Mouse (Mus musculus): ENCODE results near the gene Fxyd4.

Fxyd4 gene

DNA sequence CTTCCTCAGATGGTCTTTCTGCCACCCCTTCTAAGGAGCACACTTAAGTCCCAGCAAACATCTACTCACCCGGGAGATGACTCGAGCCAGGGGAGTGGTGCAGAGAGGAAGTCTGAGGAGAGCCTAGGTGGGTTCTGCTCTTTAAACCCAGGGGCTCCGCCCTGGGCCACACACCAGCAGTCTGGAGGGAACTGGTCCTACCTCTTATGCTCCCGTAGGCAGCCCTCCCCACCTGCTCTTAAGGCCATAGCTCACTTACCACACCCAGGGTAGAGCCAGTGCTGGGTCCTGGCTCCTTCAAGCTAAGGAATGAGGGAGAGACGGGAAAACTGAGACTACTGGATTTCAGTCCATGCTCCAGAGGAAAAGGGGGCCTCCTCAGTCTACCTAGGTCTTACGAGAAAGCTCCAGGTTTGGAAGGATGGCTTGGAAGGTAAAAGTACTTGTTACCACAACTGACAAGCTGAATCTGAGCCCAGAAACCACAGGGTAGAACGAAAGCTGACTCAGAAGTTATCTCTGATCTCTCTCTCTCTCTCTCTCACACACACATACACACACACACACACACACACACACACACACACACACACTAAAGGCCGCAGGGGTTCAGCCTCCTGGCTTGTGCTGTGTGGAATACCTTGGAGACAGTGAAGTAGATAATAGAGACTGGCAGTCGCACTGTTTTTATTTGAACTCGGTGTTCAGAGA lies at the start of gene Fxyd4:
Gene Fxyd4 (minus strand): TSS at position 471 of the 711 bp plus-strand sequence.
- DNase-seq: no peak

DNA sequence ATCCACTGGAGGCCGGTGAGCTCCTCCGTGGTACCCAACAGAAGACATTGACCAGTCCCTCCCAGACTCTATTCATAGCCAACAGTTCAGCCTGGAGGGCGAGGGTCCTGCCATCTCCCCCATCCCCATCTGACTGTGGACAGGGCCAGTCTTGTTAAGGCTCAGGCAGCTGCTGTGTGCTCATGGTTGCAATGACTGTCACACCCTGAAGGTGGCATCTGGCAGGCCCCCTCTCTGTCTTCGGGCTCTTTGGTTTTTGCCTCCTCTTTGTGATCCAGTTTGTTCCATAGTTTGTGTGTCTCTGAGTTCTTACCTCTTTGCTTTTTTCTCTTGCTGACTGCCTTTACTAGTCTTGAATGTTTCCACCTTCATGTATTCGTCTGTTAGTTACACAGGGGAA lies 49.7 kb upstream of the Fxyd4 start:
- no peak for DNase-seq

DNA sequence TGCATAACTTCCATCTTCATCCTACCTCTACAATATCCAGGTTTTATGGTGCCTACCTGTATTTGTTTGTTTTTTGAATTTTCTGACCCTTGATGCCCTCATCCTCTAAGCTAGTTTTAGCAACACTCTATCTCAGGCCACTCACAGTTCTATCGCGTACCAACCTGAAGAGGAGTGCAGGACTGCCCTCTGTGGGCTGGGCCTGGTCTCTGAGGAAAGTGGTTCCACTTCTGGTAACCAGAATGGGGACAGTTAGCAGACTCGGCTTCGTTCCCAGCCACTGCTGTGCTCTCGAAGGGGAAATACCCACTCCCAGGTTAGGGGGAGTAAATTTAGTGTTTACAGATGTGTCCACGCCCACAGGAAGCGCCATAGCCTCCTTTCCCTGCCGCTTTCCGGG lies 29.2 kb upstream of the Fxyd4 start:
- no peak for DNase-seq

DNA sequence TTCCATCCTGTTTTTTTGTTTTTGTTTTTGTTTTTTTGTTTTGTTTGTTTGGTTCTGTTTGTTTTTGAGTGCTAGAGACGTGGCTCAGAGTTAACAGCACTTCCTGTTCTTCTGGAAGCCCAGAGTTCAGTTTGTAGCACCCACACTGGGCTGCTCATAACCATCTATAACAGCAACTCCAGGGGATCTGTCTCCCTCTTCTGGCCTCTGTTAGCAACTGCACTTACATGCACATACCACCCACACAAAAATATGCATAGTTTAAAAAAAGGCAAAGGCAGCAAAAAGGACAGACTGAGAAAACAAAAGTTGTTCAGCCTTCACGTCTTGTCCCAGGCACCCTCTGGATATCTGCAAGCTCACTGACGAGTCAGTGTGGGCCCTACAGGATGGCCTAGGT lies 25.7 kb upstream of the Fxyd4 start:
- DNase-seq: no peak

DNA sequence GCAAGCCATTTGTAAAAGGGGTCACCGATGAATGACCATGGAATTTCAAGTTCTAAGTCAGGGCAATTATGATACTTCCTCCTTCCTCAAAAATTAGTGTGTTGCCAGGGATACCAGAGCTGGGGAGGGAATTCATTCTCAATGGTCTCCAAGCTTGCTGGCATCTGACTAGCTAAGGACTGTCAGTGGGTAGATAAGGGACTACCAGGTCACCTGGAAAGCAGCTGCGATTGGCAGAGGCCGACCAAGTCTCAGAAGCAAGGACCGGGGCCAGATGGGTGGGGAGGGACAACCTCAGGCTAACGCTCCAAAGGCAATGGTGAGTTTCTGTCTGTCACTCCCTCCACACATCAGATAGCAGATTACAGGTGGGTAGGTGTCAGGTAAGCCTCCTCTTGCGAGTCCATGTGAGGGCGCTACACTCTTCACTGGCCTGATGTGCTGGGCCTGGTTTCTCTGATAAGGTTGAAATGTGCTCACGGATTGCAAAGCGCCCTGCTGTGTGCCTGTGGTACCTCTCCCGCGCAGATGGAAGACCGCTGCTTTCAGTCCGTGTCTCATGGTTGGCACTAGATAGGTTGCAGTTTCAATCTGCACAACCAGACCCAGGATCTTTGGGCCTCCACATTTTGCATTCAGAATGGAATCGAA lies 19.5 kb upstream of the Fxyd4 start:
- no peak for DNase-seq

DNA sequence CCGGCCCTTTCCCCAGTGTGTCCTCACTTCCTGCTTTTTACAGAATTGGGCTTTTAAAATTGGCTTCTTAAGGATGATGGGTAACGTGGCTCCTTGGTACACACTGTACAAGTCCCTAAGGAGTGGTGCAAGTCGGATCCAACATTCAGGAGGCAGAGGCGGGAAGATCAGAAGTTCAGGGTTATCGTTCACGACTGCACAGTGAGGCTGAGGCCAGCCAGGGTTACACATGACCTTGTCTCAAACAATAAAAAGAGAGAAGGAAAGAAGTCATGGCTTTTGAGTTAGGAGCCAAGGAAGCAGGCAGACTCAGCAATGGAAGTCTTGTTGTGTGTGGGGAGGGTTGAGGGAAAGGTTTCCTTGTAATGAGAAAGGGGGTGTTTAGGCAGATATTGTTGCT lies 18.7 kb upstream of the Fxyd4 start:
- no peak for DNase-seq

DNA sequence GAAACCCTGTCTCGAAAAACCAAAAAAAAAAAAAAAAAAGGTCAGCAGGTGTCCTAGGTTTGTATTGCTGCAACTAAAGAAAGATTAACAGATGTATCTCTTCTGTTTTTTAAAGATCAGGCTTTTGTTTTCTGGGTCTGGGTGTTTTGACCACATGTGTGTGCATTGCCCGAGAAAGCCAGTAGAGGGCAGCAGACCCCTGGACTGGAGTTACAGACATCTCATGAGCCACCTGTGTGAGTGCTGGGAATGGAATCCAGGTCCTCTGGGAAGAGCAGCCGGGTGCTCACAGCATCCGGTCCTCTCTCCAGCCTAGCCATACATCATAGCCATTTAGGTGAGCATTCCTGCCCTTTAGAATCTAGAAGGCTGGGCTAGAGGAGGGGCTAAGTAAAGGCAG lies 14.8 kb upstream of the Fxyd4 start:
- DNase-seq: no peak

DNA sequence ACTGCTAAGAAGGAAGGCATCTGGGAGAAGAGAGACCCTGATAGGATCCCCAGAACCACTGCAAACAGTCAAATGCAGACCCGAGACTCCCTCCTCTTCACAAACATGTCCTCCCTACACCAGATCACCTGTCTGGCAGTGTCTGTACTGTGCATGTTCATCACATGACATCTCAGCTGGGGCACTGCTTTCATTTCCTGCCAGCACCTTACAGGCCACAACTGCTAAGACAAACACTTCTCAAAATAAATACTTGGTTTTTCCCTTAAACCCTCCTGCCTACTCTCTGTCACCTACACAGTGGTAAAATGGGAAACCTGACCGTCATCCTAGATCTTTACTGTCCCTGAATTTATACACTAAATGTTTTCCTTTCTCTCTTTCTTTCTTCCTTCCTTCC lies 6.4 kb upstream of the Fxyd4 start:
- no peak for DNase-seq

DNA sequence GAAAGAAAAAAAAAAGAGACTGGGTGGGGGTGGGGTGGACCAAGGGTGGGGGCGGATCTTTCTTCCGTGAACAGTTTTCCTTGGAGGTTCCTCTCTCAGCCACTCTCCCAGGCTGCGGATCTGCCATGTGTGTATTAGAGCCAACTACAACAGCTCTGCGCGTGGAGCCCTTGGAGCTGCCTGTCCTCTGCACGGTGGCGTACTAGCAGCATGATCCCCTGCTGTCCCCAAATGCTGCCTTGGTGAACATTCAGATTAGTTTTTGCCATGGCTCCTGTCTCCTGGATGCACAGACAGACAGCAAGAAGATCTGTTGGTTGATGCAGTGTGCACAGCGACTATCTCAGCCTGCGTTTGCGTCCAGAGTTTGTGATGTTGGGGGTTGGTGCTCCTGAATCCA lies 5.3 kb upstream of the Fxyd4 start:
- peak; percentile 86 for DNase-seq

DNA sequence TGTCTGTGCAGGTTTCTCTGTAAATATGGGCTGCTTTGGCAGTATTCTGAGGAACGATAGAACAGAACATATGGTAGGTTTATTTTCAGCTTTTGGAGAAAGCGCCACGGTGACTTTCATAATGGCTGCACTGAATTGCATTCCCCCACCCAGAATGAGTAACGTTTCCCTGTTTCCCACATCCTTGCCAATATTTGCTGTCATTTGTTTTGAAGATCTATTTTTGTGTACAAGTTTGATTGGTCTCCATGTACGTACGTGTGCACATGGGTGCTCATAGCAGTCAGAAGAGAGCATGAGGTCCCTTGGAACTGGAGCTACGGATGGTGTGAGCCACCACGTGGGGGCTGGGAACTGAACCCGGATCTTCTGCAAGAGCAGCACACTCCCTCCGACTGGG lies 1.5 kb upstream of the Fxyd4 start:
- peak; percentile 52 for DNase-seq

DNA sequence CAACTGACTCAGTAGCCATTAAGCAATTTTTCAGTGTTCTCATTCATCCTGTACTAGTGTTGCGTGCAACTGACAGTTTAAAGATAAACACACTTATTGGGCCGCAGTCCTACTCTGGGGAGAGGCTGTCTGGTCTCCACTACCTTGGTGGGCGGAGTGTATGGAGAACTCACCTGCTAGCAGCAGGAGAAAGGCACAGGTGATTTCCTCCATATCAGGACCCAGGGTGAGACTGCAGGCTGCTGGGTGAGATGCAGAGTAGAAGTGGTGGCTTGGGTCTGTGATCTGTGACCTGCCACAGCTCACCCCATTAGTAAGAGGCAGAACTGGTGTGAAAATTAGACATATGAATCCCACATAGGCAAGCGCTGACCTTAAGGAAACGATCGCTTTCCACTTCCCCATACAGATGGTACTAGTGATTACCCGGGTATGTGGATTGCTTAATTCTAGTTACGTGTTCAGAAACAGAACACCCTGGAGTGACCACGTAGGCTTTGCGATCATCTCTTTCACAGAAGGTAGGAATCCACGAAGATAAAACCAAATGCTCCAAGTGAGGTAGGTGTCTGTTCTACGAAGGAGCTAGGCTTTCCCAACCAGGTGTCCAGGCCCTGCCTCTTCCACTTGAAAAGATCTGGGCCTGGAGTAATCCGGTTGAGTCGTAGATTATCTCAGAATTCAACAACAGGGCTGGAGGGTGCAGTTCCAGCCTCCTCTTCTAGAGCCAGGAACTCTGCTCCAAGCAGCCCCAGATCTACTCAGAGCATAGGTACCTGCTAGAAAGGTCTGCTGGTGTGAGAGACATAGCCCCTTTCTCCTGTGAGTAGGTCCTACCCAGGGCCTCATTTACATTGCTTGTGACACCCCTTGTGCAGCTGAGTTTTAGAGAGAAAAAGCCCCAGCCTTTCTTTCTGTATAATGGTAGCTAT lies 1.5 kb downstream of the Fxyd4 start:
- DNase-seq: no peak

DNA sequence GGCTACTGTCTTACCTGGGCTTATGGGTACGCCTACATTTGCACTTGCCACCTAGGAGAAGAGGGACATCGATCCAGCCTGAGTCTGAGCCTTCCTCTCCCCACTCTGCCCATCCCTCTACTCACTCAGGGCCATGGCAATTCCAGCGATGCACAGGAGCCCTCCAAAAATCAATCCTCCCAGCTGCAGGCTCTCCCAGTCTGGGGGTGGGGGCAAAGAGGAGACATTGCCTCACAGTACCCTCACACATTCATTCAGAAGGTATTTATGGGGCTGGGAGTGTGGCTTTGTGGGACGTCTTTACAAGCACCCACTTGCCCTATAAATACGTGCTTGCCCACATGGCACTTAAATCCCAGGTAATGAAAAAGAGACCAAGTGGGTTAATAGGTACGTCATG lies 3.2 kb downstream of the Fxyd4 start:
- DNase-seq: no peak

DNA sequence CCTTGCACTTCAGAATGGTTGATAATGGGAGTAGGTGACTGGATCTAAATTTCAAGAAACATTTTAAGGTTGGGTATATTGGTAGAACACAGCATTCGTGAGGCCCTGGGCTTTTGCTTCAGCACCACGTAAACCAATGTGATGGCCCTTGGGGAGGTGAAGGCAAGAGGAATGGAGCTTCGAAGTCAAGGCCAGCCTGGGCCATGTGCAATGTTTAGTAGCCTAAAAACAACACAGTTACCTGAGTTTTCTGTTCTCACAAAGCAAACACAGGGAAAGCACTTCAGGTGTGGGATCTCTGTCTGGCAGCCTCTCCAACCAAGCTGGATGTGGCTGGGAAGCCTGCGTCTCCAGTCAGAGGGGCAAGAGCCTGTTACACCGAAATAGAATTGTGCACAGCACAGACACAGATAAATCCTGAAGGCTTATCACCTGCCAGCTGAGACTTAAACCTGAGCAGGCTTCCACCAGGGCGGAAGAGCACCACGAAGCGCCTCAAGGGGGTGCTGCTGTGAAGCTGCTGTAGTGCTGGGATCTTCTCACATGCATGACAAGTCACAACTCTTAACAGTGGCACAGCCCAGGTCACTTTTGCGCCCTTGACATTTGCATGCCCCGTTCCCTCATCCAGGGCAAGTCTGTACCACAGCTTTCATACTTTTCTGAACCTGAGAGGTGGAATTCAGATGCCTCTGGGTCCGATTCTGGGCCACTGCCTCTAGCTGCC lies 5.0 kb downstream of the Fxyd4 start:
- no peak for DNase-seq

DNA sequence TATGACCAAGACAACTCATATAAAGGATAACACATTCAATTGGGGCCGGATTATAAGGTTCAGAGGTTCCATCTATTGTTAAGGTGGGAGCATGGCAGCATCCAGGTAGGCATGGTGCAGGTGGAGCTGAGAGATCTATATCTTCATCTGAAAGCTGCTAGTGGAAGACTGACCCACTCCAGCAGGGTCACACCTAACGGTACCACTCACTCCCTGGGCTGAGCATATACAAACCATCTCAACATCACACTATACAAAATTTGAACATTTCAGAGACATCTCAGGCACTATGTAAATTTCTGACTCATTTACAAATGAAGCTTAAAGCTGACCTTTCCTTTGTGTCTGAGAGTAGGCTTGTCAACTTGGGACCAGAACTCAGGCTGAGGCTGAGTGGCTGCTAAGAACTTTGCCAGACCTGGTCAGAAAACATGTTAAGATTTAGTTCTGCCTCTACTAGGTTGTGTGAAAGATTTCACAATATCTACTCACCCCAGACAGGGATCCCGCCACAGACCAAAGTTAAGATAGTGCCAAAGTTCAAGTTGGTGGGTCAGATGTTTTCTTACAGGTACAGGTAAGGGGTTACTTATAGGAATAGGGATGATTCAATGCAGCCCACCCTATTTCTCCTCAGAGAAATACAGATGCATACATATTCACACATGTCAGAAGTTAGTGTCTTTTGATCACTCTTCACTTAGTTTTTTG lies 7.4 kb downstream of the Fxyd4 start:
- no peak for DNase-seq

DNA sequence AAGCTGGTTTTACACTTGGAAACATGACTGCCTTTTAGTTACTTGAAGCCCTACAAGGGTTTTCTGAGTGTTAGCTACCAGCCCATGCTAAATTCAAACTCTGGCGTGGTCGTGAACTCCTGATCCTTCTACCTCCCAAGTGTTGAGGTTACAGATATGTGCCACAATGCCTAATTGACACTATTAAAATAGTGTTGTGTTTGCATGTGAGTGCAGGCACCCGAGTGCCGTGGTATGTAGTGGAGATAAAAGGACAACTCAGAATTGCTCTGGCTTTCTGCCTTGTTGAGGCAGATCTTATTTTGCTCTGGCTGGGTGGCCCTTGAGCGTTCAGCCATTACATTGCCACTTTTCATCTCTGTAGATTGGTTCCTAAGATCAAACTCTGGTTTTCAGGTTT lies 8.7 kb downstream of the Fxyd4 start:
- DNase-seq: no peak

DNA sequence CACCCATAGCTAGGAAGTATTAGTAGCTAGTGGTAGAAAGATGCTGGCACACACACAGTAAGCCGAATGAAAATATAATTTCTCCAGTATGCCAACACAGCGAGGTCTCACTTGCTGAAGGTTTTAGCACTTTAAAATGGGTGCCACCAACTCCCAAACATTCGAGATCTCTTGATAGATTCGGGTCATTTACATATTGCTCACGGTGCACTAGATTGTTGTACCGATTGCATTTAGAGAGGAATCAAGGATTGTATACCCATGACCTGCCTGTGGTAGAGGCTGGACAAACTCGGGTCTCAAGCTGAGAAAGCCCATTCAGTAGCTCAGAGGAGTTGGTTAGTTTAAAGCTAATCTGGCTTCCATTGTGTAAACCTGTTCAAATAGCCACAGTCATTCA lies 9.5 kb downstream of the Fxyd4 start:
- no peak for DNase-seq

DNA sequence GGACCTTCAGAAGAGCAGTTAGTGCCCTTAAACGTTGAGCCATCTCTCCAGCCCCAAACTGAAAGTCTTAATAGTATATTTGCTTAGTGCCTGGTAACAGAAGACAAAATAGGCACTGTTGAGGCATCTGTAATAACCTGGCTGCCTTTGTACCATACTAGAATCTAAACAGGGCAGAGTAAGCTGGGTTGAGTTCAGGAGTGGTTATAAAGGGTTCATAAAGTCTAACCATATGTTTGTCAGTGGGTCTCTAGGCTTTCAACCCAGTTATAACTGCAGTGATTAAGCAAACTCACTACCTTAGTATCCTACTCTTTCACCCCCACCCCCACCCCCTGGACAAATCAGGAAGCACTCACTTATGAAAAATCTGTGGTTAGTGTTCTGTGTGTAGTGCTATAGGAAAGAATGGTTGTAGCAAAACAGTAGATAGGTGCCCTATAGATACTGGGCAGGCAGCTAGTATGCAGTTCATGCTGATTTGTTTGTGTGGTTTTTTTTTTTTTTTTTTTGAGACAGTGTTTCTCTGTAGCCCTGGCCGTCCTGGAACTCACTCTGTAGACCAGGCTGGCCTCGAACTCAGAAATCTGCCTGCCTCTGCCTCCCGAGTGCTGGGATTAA lies 10.5 kb downstream of the Fxyd4 start:
- DNase-seq: no peak

DNA sequence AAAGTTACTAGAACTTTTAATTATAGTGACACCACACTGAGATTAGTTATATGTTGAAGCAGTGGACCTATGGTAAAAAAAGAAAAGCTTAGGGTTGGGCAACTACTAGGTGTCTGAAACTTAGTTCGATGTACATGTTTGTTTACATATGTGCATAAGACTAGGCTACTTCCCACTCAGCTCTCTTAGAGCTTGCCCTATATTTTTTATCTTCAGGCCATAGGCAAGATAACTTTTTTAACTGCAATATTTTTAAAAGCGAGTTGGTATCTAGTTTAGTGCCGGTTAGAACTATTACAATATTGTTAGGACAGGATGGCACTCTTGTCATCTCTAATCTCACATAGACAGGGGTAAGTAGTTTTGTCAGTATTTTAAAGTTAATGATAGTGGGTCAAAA lies 15.5 kb downstream of the Fxyd4 start:
- DNase-seq: no peak

DNA sequence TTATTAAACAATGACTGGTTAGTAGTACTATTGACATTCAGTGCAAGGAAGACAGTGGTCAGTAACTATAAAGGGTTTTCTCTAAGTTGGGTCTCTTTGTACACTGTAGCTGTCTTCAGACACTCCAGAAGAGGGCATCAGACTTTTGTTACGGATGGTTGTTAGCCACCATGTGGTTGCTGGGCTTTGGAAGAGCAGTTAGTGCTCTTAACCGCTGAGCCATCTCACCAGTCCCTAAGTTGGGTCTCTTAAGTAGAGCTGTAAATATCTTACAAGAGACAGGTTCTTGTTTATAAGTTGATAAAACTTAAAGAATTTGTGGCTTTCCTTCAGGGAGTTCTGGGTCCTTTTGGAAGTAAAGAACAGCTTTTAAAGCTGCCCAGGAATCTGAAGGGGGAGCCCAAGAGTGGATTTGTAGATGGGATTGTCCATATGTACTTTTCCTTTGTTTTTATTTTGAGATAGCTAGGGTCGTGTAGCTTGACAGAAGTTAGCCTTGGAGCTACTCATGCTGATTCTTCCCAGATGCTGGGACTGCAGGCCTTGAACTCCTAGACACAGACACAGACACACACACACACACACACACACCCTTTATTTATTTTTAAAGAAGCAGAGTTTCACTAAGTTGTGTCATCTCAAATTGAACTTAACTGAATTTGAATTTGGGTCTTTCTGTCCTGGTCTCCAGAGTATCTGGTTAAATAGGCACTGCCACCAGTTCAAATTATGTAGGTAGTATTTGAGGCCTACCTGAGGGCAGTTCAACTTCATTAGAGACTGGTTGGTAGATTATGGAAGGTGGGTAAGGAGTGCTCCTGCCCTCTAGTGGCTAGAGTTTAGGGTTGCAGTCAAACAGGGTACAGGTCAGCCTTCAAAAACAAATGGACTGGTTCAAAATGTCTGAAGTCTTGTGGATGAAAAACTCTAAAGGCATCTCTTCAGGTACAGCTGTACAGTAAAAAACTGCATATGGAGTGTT lies 16.5 kb downstream of the Fxyd4 start:
- no peak for DNase-seq

DNA sequence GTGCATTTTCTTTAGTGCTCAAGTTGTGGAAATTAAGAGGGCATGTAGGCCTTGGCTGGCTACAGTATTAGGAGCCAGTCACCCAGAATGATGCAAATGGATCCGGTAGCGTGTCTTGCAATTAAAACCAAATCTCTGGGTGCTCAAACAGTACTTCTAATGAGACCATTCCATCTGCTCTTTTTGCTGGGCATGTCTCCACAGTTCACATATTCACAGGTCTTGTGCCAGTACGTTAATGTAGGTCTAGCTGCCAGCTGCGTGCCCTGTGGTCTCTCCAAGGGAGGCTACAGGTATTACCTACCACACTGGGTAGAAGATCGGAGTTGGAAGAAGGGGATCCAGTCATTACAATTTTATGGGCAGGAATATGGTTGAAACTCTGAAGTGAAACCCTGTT lies 19.4 kb downstream of the Fxyd4 start:
- no peak for DNase-seq

DNA sequence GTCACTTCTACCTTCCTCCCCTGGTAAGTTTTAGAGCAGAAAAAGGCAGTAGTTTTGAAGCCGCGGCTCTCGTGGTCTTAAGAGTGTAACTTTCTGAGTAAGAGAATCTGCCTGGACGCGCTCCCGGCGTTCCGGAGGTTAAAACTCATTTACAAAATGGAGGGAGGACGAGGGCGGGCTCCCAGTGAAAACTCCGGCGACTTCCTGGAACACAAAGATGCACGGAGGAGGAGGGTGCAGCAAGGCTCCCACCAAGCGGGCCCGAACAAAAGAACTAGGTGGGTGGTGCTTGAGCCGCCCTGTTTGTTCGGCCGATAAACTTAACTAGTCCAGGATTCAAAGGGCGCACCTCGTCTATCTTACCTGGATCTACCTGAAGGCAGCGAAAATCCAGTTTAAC lies 19.9 kb downstream of the Fxyd4 start:
- peak; percentile 52 for DNase-seq
